In the genomic region with DNA sequence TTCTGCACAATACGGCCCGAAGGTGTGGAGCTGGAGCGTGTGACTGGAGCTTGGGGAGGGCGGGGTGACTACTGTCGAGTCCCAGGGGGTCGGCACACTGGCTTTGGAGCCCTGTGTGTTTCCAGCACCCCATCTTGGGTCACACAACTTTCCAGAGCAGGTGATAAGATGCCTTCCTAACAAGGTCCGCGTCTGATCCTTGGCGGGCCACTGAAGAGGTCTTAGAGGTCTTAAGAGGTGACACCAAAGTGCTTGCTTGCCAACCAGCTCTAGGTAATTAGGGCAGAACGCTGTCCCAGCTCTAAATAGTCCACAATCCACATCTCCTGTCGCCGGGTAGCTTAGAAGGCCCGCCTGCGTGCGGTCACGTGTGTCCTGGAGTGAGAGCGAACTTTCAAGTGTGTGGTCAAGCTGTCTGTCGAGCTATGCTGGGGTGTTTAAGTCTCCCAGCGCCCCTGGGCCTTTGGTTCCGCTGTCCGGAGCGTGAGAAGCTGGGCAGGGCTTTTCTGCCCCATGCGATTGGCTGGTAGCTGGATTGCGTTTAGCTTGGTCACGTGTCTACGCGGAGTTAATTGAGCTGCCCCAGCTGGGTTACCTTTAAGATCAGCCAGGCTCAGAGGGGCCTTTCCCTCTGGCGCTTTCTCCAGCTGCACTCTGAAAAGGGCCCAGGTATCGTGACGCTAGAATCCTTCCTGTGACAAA, we compare ENCODE assay signal across 9 mouse cellular contexts. TPM values are rescaled to one million over a fixed set of nuclear protein-coding genes. Genes with fewer than 3 reads are reported as not detected.
A peak's percentile ranks its signal among the peaks of the same experiment; 100 is the strongest.
DNase-seq lines count a peak whose midpoint lies in the region; ATAC-seq and TF ChIP-seq lines count a peak whose summit lies in the region.
"Had no signal": no experiment of that assay in that cellular context is flagged by ENCODE, and none has a peak within 500 bp of the region (broad histone marks: within the 10 kb centered on the region; RNA-seq: fewer than 3 reads in every experiment).

No protein-coding gene starts in this region.

- peak; percentile 23; the same call in 1 of the 2 replicates for ATAC-seq in forebrain, embryonic 16.5 days
- ATAC-seq in liver, embryonic 14.5 days (ENCODE audit: insufficient read depth): 0 out of 2 replicates have a peak, but pooled peaks have one; percentile 26
- peak; percentile 33 for ATAC-seq in neural tube, embryonic 12.5 days (ENCODE audit: low FRiP score, low read depth)

- intact Hi-C loops in heart, postnatal 14 days (cut with DNase I): loop anchor here (5.0 to 10.0 kb wide), 4 partner anchors 114 to 484 kb away; no protein-coding TSS in a partner anchor

- peak; percentile 73 to 78 for DNase-seq in cerebellum, adult 18-20 months
- DNase-seq in heart, postnatal 14 days: peak; percentile 74 to 77
- peak; percentile 78 to 85 for DNase-seq in kidney, postnatal 4 days
- peak in 2 of 3 experiments; percentile 12 to 14 for DNase-seq in liver, embryonic 14.5 days (ENCODE audit: low read depth in 3 of 3, low spot score in 3 of 3)
- DNase-seq in urinary bladder, postnatal 25 days (ENCODE audit: low spot score): peak; percentile 40

- H3K9ac ChIP-seq in forebrain, embryonic 16.5 days (replicated peaks; ENCODE audit: low read depth, low read length): peak overlapping the region; percentile 93
- H3K9ac ChIP-seq in liver, embryonic 14.5 days (replicated peaks): no peak overlapping the region
- peak overlapping the region; percentile 68 for H3K9ac ChIP-seq in neural tube, embryonic 12.5 days

- H3K27ac ChIP-seq in forebrain, embryonic 16.5 days (ENCODE audit: low read length): 0 out of 2 replicates have a peak overlapping the region, but pooled peaks have one; percentile 42
- H3K27ac ChIP-seq in liver, embryonic 14.5 days: no peak overlapping the region
- no peak overlapping the region; the same call in 1 of the 2 replicates for H3K27ac ChIP-seq in neural tube, embryonic 12.5 days

- H3K9me3 ChIP-seq in E14TG2a.4 (ENCODE audit: low read length): no peaks in the 10 kb centered on the region
- H3K9me3 ChIP-seq in forebrain, embryonic 16.5 days (ENCODE audit: control insufficient read depth, low read length): no peaks in the 10 kb centered on the region
- H3K9me3 ChIP-seq in liver, embryonic 14.5 days (ENCODE audit: control insufficient read depth, low read length): no peaks in the 10 kb centered on the region
- no peaks in the 10 kb centered on the region for H3K9me3 ChIP-seq in neural tube, embryonic 12.5 days

- TF ChIP-seq EP300 in liver, embryonic 14.5 days (IDR thresholded peaks at IDR 0.05; ENCODE audit: low read depth): no peak

- peaks cover 27% of the 10 kb centered on the region for H3K4me1 ChIP-seq in E14TG2a.4 (replicated peaks; ENCODE audit: low read depth, low read length)
- peaks cover 22% of the 10 kb centered on the region for H3K4me1 ChIP-seq in forebrain, embryonic 16.5 days (replicated peaks; ENCODE audit: control insufficient read depth, insufficient read depth, low read length)
- no peaks in the 10 kb centered on the region for H3K4me1 ChIP-seq in liver, embryonic 14.5 days (replicated peaks; ENCODE audit: control insufficient read depth in 2 of 2, insufficient read depth in 2 of 2, low read length in 1 of 2)
- peaks cover 13% of the 10 kb centered on the region; the same call in 1 of the 2 replicates for H3K4me1 ChIP-seq in neural tube, embryonic 12.5 days

- peak overlapping the region; percentile 84 for H3K4me3 ChIP-seq in E14TG2a.4 (replicated peaks; ENCODE audit: low read length)
- H3K4me3 ChIP-seq in forebrain, embryonic 16.5 days (replicated peaks; ENCODE audit: low read length): peak overlapping the region; percentile 64
- peak overlapping the region; percentile 38 to 48 for H3K4me3 ChIP-seq in liver, embryonic 14.5 days (ENCODE audit: insufficient read depth in 1 of 2, low read depth in 2 of 2, low read length in 2 of 2)
- peak overlapping the region; percentile 69 for H3K4me3 ChIP-seq in neural tube, embryonic 12.5 days

- WGBS in forebrain, embryonic 16.5 days: under 1% methylated on average over 30 of the region's 30 CpGs
- WGBS in liver, embryonic 14.5 days (ENCODE audit: insufficient replicate concordance): 3% methylated on average over 30 of the region's 30 CpGs
- under 1% methylated on average over 30 of the region's 30 CpGs for WGBS in neural tube, embryonic 12.5 days

- no peak for TF ChIP-seq CTCF in E14TG2a.4 (conservative IDR thresholded peaks at IDR 0.05; ENCODE audit: low read length)
- TF ChIP-seq CTCF in liver, embryonic 14.5 days (IDR thresholded peaks at IDR 0.05; ENCODE audit: low read depth): no peak

- peak overlapping the region; percentile 95 for H3K4me2 ChIP-seq in forebrain, embryonic 16.5 days (ENCODE audit: low read length)
- H3K4me2 ChIP-seq in liver, embryonic 14.5 days (ENCODE audit: low read depth): peak overlapping the region; percentile 58
- H3K4me2 ChIP-seq in neural tube, embryonic 12.5 days (replicated peaks): peak overlapping the region; percentile 86

- H3K36me3 ChIP-seq in E14TG2a.4 (ENCODE audit: insufficient read depth, low read length): no peaks in the 10 kb centered on the region
- no peaks in the 10 kb centered on the region for H3K36me3 ChIP-seq in forebrain, embryonic 16.5 days (ENCODE audit: control insufficient read depth, insufficient read depth)
- H3K36me3 ChIP-seq in liver, embryonic 14.5 days (replicated peaks; ENCODE audit: control insufficient read depth, insufficient read depth, low read depth): no peaks in the 10 kb centered on the region
- no peaks in the 10 kb centered on the region for H3K36me3 ChIP-seq in neural tube, embryonic 12.5 days

- H3K27me3 ChIP-seq in E14TG2a.4 (ENCODE audit: insufficient read depth, low read length): peaks cover 86% of the 10 kb centered on the region
- no peaks in the 10 kb centered on the region for H3K27me3 ChIP-seq in forebrain, embryonic 16.5 days (replicated peaks; ENCODE audit: control insufficient read depth, insufficient read depth, low read length)
- peaks cover 37% of the 10 kb centered on the region for H3K27me3 ChIP-seq in liver, embryonic 14.5 days (ENCODE audit: control insufficient read depth, insufficient read depth, low read length)
- H3K27me3 ChIP-seq in neural tube, embryonic 12.5 days (replicated peaks): no peaks in the 10 kb centered on the region

RNA-seq across cellular contexts. Expression of gene Vldlr, which starts 2.4 kb away (rescaled TPM):
- 40.5 and 41.2 TPM in 2 replicates for polyA plus RNA-seq in forebrain, embryonic 16.5 days (2015; fragmentation: Nextera tagmentation; extraction: Ambion mirVana)
- total RNA-seq in heart, postnatal 14 days (2021): 100 to 1,000 TPM; 169 to 170 TPM
- polyA plus RNA-seq in liver, embryonic 14.5 days (2012; rRNA removed): 1.5 and 1.6 TPM in 2 replicates
- polyA plus RNA-seq in liver, embryonic 14.5 days (2014; fragmentation: Nextera tagmentation; extraction: Ambion mirVana): 1.1 and 1.8 TPM in 2 replicates
- 15.8 and 15.9 TPM in 2 replicates for polyA plus RNA-seq in neural tube, embryonic 12.5 days (2016; fragmentation: Nextera tagmentation; extraction: Ambion mirVana)
- total RNA-seq: MEL had no signal

Comparison
In these comparisons a context has a peak if more than half of its experiments do, and no peak if none do; other contexts are left out.
1. DNase-seq: peak in every context shown above with its lines; median percentile 82 in kidney, postnatal 4 days; 76 in cerebellum, adult 18-20 months; 76 in heart, postnatal 14 days; 40 in urinary bladder, postnatal 25 days; 13 in liver, embryonic 14.5 days.